Mouse (Mus musculus): ENCODE results near the gene Tnpo3.

Gene Tnpo3

DNA sequence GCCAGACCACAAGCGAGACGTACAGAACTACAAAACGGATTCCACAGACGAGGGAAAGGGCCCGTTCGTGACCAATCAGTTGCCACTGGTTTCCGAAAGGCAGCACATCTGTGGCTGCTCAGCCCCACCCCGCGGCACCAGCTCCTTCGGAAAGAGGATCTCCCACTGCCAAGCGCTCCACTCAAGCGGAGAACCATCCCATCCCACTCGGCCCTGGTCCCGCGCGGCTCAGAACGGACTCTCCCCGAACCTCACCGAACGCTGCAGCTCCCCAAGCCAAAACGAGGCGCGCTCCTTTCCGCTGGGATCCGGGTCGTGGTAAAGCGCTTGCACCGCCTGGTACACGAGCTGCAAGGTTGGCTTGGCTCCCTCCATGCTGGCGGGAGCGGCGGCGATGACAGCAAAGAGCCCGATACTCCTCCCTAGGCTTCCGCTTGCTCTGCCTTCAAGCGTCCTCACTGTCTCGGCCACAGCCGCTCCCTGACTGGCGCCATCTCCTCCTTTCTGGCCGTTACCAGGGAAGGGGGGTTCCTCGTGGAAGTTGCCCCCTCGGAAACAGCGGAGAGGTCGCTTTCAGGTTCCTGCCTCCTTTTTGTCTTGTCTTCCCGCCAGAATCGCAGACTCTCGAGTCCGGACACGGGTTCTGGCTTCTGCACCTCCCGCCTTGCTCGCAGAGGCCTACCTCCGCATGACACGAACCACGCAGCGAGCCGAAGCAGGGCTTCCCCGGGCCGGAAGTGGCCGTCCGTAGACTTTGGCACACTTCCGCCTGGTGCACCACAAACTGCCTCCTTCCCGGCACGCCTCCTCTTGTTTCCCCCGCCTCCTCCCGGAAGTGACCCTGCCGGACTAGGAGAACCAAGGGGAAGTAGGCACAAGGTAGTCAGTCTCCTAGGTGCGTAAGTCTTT lies at the start of gene Tnpo3:
TSS of gene Tnpo3 (minus strand) at position 777 of the 909 bp plus-strand sequence.
- peak; percentile 95 to 96 for DNase-seq (ENCODE audit: low spot score in 2 of 2)

DNA sequence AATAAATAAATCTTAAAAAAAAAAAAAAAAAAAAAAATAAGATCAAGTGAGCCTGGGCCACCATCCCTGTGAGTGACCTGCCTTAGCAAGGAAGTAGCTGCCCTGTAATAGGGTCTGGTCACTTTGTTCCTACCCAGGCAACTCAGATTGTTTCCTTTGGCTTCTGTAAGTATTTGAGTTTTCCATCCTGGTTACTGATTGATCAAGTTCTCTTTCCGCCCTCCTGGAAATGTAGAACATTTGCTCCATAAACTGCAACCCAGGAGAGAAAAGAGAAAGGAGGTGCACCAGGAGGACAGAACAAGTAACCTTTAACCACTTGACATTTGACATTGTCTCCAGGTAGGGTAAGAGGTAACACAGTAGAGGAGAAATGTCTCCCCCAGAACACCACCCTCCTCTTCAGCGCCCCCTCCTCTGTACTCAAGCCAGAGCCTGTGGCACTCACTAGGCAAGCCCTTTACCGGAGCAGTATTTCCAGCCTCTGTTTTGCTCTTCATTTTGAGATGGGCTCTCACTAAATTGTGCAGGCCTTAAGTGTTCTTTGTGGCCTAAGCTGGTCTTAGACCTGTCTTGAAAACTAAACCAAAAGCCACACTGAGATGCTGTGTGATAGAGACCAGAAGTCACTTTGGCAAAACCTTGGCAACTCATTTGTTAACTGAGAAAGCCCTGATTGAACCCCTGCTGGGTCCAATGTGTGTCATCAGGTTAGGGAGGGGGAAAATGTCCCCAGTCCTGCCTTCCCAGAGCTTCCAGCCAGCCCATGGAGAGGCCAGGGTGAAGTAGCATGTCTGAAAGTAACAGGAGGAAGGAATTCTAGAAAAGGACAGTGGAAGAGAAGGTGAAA lies 49.2 kb upstream of the Tnpo3 start:
- DNase-seq (ENCODE audit: low spot score in 2 of 2) = no peak

DNA sequence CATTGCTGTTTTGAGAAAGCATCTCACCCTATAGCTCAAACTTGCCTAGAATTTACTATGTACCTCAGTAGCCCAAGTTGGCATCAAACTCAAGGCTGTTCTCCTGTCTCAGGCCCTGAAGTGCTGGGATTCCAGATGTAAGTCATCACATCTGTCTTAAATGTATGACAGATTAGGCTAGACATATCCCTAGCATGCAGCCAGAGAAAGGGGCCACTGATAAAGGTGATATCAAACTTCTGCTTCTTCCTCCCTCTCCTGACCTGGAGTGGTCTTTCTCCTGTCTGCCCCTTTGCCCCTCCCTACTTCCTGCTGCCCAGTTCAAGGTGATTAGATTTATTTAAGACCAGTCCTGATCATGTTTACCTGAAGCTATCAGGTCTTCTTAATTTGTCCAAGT lies 43.6 kb upstream of the Tnpo3 start:
- DNase-seq (ENCODE audit: low spot score in 2 of 2) = no peak

DNA sequence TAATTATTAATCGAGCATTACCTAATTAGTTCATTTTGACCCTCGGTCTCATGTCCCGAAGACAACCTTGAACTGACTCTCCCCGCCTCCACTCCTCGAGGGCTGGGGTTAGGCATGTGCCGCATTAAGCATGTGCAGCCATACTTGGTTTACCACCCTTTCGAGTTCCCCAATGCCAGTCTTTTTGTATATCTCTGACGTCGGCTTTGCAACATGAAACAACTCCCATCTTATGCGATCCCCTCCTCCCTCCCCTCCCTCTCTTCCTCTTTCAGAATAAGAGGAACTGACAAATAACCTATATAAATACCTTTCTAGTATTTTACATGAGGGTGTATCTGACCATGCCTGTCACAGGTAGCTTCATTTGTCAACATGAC lies 40.5 kb upstream of the Tnpo3 start:
- DNase-seq (ENCODE audit: low spot score in 2 of 2) = no peak

DNA sequence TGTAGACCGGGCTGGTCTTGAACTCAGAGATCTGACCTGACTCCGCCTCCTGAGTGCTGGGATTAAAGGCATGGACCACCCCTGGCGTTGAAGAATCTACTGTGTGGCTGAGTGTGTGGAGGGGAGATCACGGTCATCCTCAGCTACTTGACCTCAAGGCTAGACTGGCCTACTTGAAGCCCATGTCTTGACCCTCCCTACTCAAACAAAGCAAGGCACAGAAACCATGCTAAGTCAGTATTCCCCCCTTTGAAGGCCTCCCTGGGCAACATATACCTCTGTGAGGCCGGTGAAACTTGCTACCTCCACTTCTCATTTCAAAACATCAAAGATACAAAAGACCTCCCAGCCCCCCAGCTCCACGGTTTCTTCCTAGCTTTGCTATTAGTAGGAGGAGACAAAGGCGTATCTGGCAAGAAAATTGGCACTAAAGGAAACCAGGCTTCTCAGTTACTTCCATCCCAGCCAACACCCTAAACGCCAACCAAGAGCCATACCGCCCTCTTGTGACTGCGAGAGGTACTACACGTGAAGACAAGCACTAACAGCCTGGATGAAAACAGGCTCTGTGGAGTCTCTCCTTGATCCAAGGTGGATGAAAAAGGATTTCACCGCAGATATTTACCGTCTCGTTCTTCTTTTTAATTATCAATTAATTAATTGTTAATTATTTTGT lies 39.9 kb upstream of the Tnpo3 start:
- DNase-seq (ENCODE audit: low spot score in 2 of 2) = peak; percentile 84 to 90

DNA sequence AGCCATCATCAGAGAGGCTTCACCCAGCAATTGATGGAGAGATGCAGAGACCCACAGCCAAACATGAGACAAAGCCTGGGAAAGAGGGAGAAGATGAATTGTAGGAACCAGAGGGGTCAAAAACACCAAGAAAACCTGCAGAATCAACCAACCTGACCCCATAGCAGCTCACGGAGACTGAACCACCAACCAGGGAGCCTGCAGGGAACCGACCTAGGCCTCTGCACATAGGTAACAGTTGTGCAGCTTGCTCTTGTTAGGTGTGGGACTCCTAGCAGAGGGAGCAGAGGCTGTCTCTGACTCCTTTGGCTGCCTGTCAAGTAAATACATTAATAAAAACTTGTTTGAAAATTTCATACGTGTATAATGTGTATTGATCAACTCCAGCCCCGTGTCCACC lies 32.1 kb upstream of the Tnpo3 start:
- no peak for DNase-seq (ENCODE audit: low spot score in 2 of 2)

DNA sequence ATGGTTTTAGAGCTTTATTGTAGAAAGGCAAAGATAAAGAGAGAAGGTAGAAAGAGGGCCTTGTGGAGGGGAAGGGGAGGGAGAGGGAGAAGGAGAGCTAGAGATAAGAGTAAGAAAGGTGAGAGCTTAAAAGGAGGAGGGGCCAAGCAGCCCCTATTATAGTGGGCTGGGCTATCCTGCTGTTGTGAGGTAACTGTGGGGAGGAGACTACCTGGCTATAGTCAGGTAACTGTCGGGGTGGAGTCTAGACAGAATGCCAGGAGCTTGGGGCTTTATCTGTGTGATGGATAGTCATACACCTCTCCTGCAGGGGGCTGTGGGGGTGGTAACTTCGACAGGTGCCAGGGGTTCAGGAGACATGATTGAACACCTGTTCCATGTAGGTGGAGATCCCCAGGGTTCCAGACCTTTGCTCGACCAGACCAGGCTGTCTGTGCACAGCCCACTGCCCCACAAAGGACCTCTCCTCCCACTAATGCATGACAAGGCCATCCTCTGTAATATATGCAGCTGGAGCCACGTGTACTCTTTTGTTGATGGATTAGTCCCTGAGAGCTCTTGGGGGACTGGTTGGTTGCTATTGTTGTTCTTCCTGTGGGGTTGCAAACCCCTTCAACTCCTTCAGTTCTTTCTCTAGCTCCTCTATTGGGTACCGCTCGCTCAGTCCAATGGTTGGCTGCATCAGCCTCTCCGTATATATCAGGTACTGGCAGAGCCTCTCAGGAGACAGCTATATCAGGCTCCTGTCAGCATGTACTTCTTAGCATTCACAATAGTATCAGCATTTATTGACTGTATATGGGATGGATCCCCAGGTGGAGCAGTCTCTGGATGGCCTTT lies 30.1 kb upstream of the Tnpo3 start:
- DNase-seq (ENCODE audit: low spot score in 2 of 2) = no peak

DNA sequence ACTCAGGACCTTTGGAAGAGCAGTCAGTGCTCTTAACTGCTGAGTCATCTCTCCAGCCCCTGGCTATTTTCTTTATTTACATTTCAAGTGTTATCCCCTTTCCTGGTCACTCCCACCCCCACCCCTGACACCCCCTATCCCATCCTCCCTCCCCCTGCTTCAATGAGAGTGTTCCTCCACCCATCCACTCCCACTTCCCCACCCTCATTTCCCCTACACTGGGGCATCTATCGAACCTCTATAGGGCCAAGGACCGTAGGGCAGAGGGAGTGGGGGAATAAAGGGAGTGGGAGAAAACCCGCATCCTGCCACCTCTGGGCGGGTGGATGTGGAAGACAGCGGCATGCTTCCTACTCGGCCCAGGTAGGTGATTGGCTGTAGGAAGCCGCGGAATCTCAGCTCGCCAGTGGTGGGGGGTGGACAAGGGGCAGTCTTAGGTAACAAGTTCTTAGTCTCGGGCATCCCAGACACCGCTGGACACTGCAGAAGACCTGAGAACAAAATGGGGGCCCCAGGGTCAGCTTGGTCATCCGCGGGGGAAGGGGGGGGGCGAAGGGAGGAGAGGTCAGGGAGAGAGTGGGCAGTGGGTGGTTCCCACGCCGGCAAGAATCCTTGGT lies 29.3 kb upstream of the Tnpo3 start:
- no peak for DNase-seq (ENCODE audit: low spot score in 2 of 2)

DNA sequence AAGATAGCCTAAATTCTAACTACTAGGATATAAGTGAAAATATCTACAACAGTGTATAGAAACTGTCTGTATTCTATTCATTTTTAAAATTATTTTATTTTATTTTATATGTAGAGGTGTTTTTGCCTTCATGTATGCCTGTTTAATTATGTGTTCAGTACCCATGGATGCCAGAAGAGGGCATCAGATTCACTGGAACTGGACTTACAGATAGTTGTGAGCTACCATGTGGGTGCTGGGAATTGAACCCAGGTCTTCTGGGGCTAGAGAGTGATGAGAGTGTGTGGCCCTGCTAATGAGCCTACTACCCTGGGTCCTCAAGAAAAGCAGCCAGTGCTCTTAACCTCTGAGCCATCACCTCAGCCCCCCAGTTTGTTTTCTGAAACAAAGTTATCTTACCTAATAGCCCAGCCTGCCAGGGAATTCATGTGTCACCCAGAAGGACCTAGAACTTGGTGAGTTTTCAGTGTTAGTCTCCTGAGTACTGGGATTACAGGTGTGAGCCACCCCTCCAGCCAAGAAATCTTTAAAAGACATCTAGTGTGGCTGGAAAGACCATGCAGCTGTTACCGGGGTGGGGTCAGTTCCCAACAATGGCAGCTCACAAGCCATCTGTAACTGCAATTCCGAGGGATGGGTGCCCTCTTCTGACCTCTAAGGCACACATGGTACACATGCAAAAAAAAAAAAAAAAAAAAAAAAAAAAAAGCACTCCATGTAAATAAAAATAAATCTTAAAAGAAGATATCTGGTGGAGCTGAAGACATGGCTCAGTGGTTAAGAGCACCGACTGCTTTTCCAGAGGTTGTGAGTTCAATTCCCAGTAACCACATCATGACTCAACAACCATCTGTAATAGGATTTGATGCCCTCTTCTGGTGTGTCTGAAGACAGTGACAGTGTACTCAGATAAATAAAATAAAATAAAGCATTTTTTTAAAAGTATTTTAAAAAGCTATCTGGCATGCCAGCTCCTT lies 28.0 kb upstream of the Tnpo3 start:
- DNase-seq (ENCODE audit: low spot score in 2 of 2) = no peak

DNA sequence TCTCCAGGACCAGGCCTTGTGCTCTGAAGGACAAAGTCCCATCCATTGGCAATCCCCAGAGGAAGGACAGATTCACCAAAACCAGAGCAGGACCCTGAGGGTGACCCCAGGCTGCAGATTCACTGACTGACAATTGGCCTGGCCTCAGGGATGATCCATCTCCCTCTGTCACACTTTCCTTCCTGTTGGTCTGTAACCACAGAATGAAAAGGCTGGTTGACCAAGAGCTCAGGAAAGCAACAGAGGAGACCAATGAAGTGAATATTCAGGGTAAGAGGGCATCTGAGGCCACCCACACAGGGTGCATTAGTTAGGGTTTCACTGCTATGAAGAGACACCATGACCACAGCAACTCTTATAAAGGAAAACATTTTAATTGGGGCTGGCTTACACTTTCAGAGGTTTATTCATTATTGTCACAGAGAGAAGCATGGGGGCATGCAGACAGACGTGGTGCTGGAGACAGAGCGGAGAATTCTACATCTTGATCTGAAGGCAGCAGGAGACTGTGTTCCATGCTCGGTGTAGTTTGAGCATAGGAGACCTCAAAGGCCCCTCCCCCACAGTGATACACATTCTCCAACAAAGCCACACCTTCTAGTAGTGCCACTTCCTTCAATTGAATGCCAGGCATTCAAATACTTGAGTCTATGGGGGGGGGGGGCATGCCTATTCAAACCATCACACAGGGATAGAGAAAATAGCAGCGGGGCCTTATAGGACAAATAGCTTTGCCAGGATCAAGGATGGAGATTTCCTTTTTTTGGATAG lies 26.8 kb upstream of the Tnpo3 start:
- no peak for DNase-seq (ENCODE audit: low spot score in 2 of 2)

DNA sequence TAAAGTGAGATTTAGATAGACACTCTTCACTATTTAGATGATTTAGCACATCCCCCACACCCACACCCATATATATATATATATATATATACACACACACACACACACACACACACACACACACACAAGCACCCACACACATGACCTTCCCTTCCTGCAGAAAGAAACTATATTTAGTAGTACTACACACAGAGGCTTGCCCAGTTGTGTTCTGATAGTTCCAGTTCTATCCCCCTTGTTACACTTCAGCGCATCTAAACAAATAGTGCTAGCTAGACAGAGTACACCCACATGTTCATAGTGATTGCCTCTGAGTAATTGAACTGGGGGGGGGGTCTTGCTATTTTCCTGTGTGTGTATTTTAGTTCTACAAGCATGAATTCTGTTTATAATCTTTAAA lies 24.9 kb upstream of the Tnpo3 start:
- no peak for DNase-seq (ENCODE audit: low spot score in 2 of 2)

DNA sequence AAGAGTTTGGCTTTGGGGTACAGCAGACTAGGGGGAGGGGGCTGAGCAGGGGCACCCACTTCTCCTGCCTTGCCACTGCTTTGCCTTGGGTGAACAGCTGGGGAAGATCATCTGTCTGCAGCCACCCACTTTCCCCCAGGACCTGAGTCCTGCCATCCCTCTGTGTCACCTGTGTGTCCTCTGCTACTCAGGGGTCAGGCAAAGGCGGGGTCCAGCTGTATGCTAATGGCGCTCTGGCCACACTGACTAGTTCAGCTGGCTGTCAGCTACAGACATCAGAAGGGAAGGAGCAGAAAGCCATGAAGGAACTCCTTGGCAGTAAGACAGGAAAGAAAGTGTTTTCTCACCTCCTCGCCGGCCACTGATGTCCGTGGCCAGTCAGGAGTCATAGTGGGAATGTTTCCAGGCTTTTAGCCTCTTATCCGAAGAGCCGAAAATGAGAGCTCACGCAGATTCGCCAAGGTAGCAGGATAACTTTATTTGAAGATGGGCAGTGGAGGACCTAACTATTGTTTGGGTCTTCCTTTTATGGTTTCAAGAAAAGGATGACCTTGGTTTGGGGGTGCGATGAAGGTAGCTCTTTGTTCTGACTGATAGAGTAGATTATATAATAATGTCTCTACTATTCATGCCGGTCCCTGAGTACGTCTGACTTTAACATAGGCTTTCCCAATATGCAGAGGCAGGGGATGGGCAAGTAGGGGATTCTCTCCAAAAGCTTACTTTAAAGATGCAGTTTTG lies 23.0 kb upstream of the Tnpo3 start:
- no peak for DNase-seq (ENCODE audit: low spot score in 2 of 2)

DNA sequence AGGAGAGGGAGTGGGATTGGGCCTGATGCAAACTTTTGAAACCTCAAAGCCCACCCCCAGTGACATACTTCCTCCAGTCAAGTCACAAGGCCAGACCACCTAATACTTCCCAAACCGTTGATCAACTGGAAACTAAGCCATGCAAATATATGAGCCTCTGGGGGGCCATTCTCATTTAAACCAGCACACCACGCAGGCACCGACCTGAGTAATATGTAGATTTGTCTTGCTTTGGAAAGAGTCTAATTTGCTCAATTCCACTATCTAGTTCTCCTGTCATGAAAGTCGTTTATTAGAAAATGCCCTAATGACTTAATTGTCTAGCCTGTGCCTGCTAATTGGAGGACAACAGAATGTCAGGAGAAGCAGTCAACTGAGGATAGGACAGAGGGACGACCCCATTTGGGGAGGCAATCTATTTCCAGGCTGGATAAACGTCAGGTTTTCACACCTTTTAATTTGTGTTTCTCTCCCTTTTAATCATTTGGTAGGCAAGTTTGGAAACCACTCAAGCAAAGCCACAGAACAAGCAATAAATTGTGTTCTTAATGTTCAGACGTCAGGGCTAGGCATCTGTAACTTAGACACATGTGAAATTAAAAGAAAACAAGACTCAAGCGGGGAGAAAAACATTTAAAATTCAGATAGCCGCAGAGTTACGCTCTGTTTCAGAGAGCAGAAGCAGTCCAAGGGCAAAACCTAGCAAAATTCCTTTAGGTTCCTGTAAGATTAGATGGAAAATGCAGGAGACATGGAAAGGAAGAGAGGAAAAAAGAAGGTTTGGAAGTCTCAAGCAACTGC lies 22.3 kb upstream of the Tnpo3 start:
- no peak for DNase-seq (ENCODE audit: low spot score in 2 of 2)

DNA sequence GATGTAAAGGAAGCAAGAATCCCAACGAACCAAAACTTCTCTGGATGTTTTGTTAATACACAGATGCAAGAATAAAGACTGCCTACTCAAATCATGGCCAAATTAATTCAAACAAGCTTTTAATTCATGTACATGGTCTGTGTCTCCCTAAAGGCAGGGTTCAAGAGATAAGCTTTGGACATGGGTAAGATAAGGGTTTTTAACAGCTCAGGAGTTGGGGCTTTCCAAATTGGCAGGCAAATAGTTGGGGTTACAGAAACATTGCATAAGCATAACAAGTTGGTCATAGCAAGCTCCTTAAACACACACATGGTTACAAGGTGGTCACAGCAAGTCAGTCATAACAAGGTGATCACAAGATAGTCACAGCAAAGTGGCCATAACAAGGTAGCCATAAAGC lies 20.5 kb upstream of the Tnpo3 start:
- DNase-seq (ENCODE audit: low spot score in 2 of 2) = no peak

DNA sequence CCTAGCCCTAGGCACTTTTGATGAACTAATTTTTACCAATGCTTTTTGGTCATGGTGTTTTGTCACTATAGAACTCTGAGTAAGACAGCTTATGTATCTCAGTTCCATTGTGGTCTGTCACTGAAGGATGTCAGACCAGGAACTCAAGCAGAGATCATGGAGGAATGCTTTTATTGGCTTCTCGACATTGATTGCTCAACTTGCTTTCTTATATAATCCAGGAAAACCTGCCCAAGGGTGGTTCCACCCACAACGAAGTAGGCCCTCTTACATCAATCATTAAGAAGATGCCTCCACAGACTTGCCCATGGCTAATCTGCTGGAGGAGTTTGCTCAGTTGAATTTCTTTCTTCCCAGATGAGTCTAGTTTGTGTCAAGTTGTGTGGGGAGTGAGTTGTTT lies 18.1 kb upstream of the Tnpo3 start:
- no peak for DNase-seq (ENCODE audit: low spot score in 2 of 2)

DNA sequence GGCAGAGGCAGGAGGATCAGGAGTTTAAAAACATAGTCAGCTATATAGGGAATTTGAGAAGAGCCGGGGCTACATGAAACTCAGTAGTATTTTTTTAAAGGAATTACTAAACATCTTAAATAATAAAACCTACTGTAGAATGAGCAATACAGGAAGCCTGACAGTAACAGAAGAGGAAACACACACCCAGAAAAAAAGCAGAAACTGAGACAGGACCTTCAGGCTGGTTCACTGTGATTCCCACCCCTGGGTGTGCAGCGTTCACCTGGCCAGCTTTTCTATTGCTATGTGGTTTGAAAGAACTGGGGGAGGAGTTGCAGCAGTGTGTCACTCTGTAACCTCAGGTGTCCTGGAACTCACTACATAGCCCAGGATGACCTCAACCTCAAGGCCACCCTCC lies 14.2 kb upstream of the Tnpo3 start:
- DNase-seq (ENCODE audit: low spot score in 2 of 2) = no peak

DNA sequence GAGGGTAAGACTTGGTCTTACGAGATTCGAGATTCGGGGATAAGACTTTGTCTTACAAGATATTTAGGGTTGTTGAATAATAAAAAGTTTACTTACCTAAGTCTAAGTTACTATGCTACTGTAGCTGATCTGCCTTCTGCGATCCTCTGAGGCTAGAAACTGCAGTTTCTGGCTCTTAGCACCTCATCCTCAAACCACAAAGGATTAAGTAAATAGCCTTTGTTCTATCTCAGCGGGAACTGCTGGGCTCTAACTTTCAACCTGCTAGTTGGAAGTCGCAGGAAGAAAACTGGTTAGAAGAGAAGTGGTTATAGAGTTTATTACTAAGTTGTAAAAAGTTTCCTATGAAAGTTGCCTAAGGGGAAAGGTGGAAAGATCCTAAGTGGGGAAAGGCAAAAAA lies 12.6 kb upstream of the Tnpo3 start:
- no peak for DNase-seq (ENCODE audit: low spot score in 2 of 2)

Data from right cerebral cortex, postnatal 10 days (tissue).